Mouse (Mus musculus) c-Kit-positive CD71-negative TER-119-negative erythroid progenitor cells, embryonic 14.5 days (primary cell): ENCODE results near the gene Eral1.

Source experiments
- DNase-seq: peaks from one replicate; pipeline ENCODE4 v3.0.0-alpha.2; 2013; ENCODE audit warnings: low read depth

Gene Eral1

GRCm38 (mm10) chr11:78079961-78080921, at the start of gene Eral1:
TSS of gene Eral1 (minus strand) at chr11:78080383.
- DNase-seq, result peak; percentile 77

- DNase-seq, result no peak
These were observed 49.3 kb upstream of the Eral1 start for GRCm38 (mm10) chr11:78129458-78129857.

GRCm38 (mm10) chr11:78126739-78127138, 46.6 kb upstream of the Eral1 start:
- no peak for DNase-seq

- DNase-seq, result no peak
These were observed 45.5 kb upstream of the Eral1 start for GRCm38 (mm10) chr11:78125691-78126090.

- no peak for DNase-seq
These were observed 43.6 kb upstream of the Eral1 start for GRCm38 (mm10) chr11:78123782-78124181.

- no peak for DNase-seq
These were observed 42.6 kb upstream of the Eral1 start for GRCm38 (mm10) chr11:78122815-78123214.

GRCm38 (mm10) chr11:78121176-78121575, 41.0 kb upstream of the Eral1 start:
- no peak for DNase-seq

GRCm38 (mm10) chr11:78119898-78120297, 39.7 kb upstream of the Eral1 start:
- no peak for DNase-seq

- no peak for DNase-seq
These were observed 38.3 kb upstream of the Eral1 start for GRCm38 (mm10) chr11:78118467-78118866.

GRCm38 (mm10) chr11:78116146-78116410, 35.9 kb upstream of the Eral1 start:
- DNase-seq, result no peak

GRCm38 (mm10) chr11:78115367-78116145, 35.4 kb upstream of the Eral1 start:
- peak; percentile 77 for DNase-seq

GRCm38 (mm10) chr11:78114676-78115366, 34.6 kb upstream of the Eral1 start:
- no peak for DNase-seq

GRCm38 (mm10) chr11:78113616-78114015, 33.4 kb upstream of the Eral1 start:
- no peak for DNase-seq

- DNase-seq, result no peak
These were observed 24.3 kb upstream of the Eral1 start for GRCm38 (mm10) chr11:78104501-78104900.

GRCm38 (mm10) chr11:78102958-78103747, 23.0 kb upstream of the Eral1 start:
- DNase-seq, result no peak

GRCm38 (mm10) chr11:78102142-78102541, 22.0 kb upstream of the Eral1 start:
- no peak for DNase-seq

- no peak for DNase-seq
These were observed 20.6 kb upstream of the Eral1 start for GRCm38 (mm10) chr11:78100746-78101145.

GRCm38 (mm10) chr11:78097077-78097476, 16.9 kb upstream of the Eral1 start:
- no peak for DNase-seq

GRCm38 (mm10) chr11:78095144-78095516, 14.9 kb upstream of the Eral1 start:
- no peak for DNase-seq

GRCm38 (mm10) chr11:78094504-78095143, 14.4 kb upstream of the Eral1 start, which contains the start of gene Fam222b:
TSS of gene Fam222b (plus strand) at chr11:78094660.
- DNase-seq, result peak; percentile 77

GRCm38 (mm10) chr11:78094137-78094503, 13.9 kb upstream of the Eral1 start:
- DNase-seq, result no peak
